Mouse (Mus musculus) limb, embryonic 14.5 days (tissue): ENCODE measurements around the gene Rps6ka5. TPM values are rescaled to one million over a fixed set of nuclear protein-coding genes. Genes with fewer than 3 reads are reported as not detected.

Experiments
- ATAC-seq: fragments of 200-750 bp; cut with Nextera tagmentation; 2 replicates; pipeline ENCODE4 v1.8.0; 2017; ENCODE audit warnings: low read depth, moderate number of reproducible peaks, moderate TSS enrichment; ENCODE audit not compliant: low FRiP score
- DNase-seq: peaks from one replicate; pipeline ENCODE4 v3.0.0-alpha.2; 2015; ENCODE audit warnings: low spot score
- H3K27ac ChIP-seq: fragments of 300-500 bp; sonication (generic); replicated peaks from 2 replicates; pipeline ENCODE4 v1.5.1; 2014; ENCODE audit warnings: low read depth, mild to moderate bottlenecking, low read length, moderate library complexity, mixed read lengths
- H3K27me3 ChIP-seq: fragments of 300-500 bp; sonication (generic); 2 replicates; pipeline ENCODE4 v1.6.1; 2014; ENCODE audit warnings: low read length, mixed read lengths; ENCODE audit not compliant: control insufficient read depth, insufficient read depth
- H3K36me3 ChIP-seq: fragments of 300-500 bp; sonication (generic); 2 replicates; pipeline ENCODE4 v1.6.1; 2014; ENCODE audit warnings: mild to moderate bottlenecking, low read length, moderate library complexity, mixed read lengths; ENCODE audit not compliant: control insufficient read depth, insufficient read depth
- H3K4me1 ChIP-seq: fragments of 300-500 bp; sonication (generic); 2 replicates; pipeline ENCODE4 v1.6.1; 2014; ENCODE audit warnings: antibody characterized with exemption, low read length, mixed read lengths; ENCODE audit not compliant: control insufficient read depth, insufficient read depth
- H3K4me2 ChIP-seq: fragments of 300-500 bp; sonication (generic); replicated peaks from 2 replicates; pipeline ENCODE4 v1.6.1; 2014; ENCODE audit warnings: low read depth, mild to moderate bottlenecking, low read length, moderate library complexity; ENCODE audit not compliant: severe bottlenecking
- H3K4me3 ChIP-seq: fragments of 300-500 bp; sonication (generic); replicated peaks from 2 replicates; pipeline ENCODE4 v1.5.1; 2014; ENCODE audit warnings: low read length
- H3K9ac ChIP-seq: fragments of 300-500 bp; sonication (generic); 2 replicates; pipeline ENCODE4 v1.6.1; 2014; ENCODE audit warnings: mild to moderate bottlenecking, low read depth, low read length, moderate library complexity; ENCODE audit not compliant: severe bottlenecking
- H3K9me3 ChIP-seq: fragments of 300-500 bp; sonication (generic); 2 replicates; pipeline ENCODE4 v1.6.1; 2016; ENCODE audit warnings: low read length; ENCODE audit not compliant: control insufficient read depth
- POLR2A ChIP-seq: fragments of 200-500 bp; IDR thresholded peaks from 2 replicates; pipeline ENCODE4 v1.8.0; 2012; ENCODE audit warnings: inconsistent platforms, mild to moderate bottlenecking, moderate library complexity, borderline replicate concordance; ENCODE audit not compliant: insufficient read depth, insufficient read length; ENCODE audit errors: extremely low read depth
- WGBS: fragments of 180-500 bp; shearing (Covaris S2); extraction: QIAGEN DNeasy Blood & Tissue Kit; methylation state at CpG from one replicate; pipeline ENCODE4 v1.1.7; 2014; 5-methylcytosine and 5-hydroxymethylcytosine counted together
- polyA plus RNA-seq, 2 experiments: library from polyadenylated mRNA; depleted of rRNA in 1 of 2; stranded (reverse) in 1 of 2; unstranded in 1 of 2; fragments of >200 nt; fragmentation: Nextera tagmentation in 1 of 2; extraction: Ambion mirVana in 1 of 2; gene quantifications; 2 replicates each; pipeline versions ENCODE4 v1.2.1 to v1.2.3; 2012 to 2014

Rps6ka5 gene
- polyA plus RNA-seq, 2 experiments = 4.4 to 5.7 TPM

- no peaks in the 10 kb centered on the region for H3K9me3 ChIP-seq
- H3K9ac ChIP-seq = no peak overlapping the region
- no peaks in the 10 kb centered on the region for H3K27me3 ChIP-seq
- no peak for TF ChIP-seq POLR2A
- H3K4me3 ChIP-seq = no peak overlapping the region
- WGBS = 31% methylated on average over 9 of the region's 9 CpGs
- no peaks in the 10 kb centered on the region for H3K36me3 ChIP-seq
- DNase-seq = no peak
- no peak overlapping the region for H3K4me2 ChIP-seq
- ATAC-seq = no peak
- no peaks in the 10 kb centered on the region for H3K4me1 ChIP-seq
- no peak overlapping the region for H3K27ac ChIP-seq
These were observed 187.5 kb downstream of the Rps6ka5 start for GRCm38 (mm10) chr12:100539158-100539714.

- Histone ChIP-seq H3K4me3 (no peak overlapping the region), H3K27ac (no peak overlapping the region), H3K36me3 (no peaks in the 10 kb centered on the region), H3K4me1 (no peaks in the 10 kb centered on the region), H3K9ac (no peak overlapping the region), H3K9me3 (no peaks in the 10 kb centered on the region), H3K4me2 (no peak overlapping the region), H3K27me3 (no peaks in the 10 kb centered on the region)
- DNase-seq (no peak), ATAC-seq (no peak)
- TF ChIP-seq POLR2A = no peak
- WGBS = 66% methylated on average over 7 of the region's 7 CpGs
These were observed 188.2 kb downstream of the Rps6ka5 start for GRCm38 (mm10) chr12:100538445-100539157.

- Histone ChIP-seq H3K4me1 (no peaks in the 10 kb centered on the region), H3K36me3 (no peaks in the 10 kb centered on the region), H3K9ac (no peak overlapping the region), H3K4me3 (no peak overlapping the region), H3K27ac (no peak overlapping the region), H3K9me3 (no peaks in the 10 kb centered on the region), H3K27me3 (no peaks in the 10 kb centered on the region), H3K4me2 (no peak overlapping the region)
- no peak for DNase-seq
- TF ChIP-seq POLR2A = no peak
- 70% methylated on average over 11 of the region's 11 CpGs for WGBS
- ATAC-seq = no peak
These were observed 189.7 kb downstream of the Rps6ka5 start for GRCm38 (mm10) chr12:100537091-100537490.

- no peak overlapping the region for H3K4me2 ChIP-seq
- no peaks in the 10 kb centered on the region for H3K4me1 ChIP-seq
- 45% methylated on average over 12 of the region's 12 CpGs for WGBS
- H3K9me3 ChIP-seq = no peaks in the 10 kb centered on the region
- H3K4me3 ChIP-seq = no peak overlapping the region
- ATAC-seq (no peak), DNase-seq (no peak)
- no peak overlapping the region for H3K27ac ChIP-seq
- no peak for TF ChIP-seq POLR2A
- H3K36me3 ChIP-seq = no peaks in the 10 kb centered on the region
- no peaks in the 10 kb centered on the region for H3K27me3 ChIP-seq
- H3K9ac ChIP-seq = no peak overlapping the region
These were observed 191.8 kb downstream of the Rps6ka5 start for GRCm38 (mm10) chr12:100535028-100535427.

- TF ChIP-seq POLR2A = no peak
- H3K4me2 ChIP-seq = no peak overlapping the region
- no peaks in the 10 kb centered on the region for H3K27me3 ChIP-seq
- no peaks in the 10 kb centered on the region for H3K9me3 ChIP-seq
- 67% methylated on average over 3 of the region's 3 CpGs for WGBS
- no peak for ATAC-seq
- no peak for DNase-seq
- H3K4me1 ChIP-seq = peaks cover 2% of the 10 kb centered on the region; the same call in 1 of the 2 replicates
- no peaks in the 10 kb centered on the region for H3K36me3 ChIP-seq
- H3K9ac ChIP-seq = no peak overlapping the region
- H3K27ac ChIP-seq = no peak overlapping the region
- H3K4me3 ChIP-seq = no peak overlapping the region
These were observed 192.8 kb downstream of the Rps6ka5 start for GRCm38 (mm10) chr12:100534028-100534427.
